Mouse (Mus musculus) kidney, adult 2 months (tissue): ENCODE results near the gene Mrpl38.

ENCODE experiments used
- CTCF ChIP-seq: fragments of 200-500 bp; conservative IDR thresholded peaks from 2 replicates; pipeline ENCODE4 v1.5.1; 2011; ENCODE audit warnings: low read depth, mild to moderate bottlenecking, control low read depth, low read length, moderate library complexity, mixed read lengths; ENCODE audit not compliant: insufficient read depth, insufficient read length
- POLR2A ChIP-seq: fragments of 200-500 bp; IDR thresholded peaks from one replicate; pipeline ENCODE4 v1.6.1; 2011; ENCODE audit warnings: low read depth, low read length, control low read depth

DNA sequence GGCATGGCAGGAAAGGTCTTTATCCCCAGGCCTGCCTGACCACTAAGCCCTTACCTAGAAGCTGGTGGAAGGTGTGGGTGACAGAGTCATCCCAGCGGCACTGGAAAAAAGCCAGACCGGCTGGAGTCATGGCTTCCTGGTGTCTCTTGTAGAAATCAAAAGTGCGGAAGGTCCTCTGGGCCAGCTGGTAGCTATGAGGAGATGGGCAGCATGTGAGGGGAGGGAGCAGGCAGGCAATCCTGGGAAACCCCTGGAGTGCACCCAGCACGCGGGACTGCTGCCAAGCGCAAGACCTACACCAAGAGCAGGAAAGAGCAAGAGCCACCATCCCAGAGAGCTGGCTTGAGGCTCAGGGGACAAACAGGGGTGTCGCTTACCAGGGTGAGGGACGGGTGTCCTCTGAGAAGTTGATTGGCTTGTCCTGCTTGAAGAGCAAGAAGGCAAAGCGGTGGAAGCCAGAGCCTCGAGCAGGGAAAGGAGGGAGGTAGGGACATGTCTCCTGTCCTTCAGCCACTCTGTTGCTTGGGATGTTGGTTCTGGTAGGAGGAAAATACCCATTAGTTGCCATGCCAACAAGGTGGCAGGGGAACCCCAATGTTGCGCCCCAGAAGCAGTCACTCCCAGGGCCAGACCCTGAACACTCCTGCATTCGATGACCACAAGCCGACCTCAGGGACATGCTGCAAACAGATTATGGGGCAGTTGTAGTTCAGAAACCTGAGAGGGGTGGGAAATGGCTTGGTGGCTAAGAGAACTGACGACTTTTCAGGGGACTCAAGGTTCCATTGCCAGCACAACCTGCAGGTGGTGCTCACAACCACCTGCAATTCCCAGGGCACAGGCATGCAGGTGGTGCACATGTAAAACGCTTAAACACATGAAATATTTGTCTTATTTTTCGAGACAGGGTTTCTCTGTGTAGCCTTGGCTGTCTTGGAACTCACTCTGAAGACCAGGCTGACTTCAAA is 6.0 kb downstream of the Mrpl38 start:
- peak; percentile 58; the same call in 1 of the 2 replicates for TF ChIP-seq CTCF
- no peak for TF ChIP-seq POLR2A
